Mouse (Mus musculus) liver (tissue): Measurements from ENCODE around the gene Rps21.

Experiments used
- DNase-seq: peaks from one replicate; pipeline ENCODE4 v3.0.0-alpha.2; 2020; ENCODE audit warnings: mixed read lengths

The Rps21 gene

DNA sequence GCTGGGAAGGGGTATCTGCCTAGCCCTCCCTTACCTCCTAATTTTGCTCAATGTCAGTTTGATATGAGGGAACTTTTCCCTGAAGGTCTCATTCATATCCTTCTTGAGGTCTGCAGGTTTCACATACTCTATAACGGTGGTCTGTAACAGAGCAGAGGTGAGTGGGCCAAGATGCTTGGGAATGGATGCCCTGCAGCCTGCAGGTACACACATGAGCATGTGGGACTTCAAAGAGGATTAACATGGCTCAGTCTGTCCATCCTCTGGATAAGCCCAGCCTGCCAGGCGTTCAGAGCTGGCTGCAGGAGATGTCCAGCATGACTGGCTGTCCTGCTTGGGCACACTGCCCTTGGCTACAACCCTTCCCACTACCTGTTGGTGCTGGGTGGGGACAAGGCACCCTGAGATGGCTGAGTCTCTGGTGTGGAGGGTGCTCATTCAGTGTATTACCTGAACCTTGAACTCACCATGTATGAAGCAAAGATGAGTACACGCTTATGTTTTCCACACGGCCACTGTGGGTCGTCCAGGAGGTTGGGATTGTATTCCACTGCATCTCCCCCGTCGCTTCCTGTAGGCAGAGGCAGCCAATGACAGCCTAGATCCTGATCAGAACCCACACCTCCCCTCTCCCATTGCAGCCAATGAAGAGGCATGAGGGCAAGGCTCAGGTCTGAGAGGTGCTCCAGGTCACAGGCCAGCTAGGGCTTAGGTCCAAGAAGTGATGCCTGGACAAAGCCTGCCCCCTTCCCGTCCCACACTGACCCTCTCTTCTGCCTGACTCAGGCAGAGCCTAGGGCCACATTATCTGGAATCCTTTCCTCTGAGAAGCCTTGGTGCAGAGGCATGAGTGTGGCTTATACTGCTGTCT is 3.7 kb downstream of the Rps21 start:
- DNase-seq = no peak

DNA sequence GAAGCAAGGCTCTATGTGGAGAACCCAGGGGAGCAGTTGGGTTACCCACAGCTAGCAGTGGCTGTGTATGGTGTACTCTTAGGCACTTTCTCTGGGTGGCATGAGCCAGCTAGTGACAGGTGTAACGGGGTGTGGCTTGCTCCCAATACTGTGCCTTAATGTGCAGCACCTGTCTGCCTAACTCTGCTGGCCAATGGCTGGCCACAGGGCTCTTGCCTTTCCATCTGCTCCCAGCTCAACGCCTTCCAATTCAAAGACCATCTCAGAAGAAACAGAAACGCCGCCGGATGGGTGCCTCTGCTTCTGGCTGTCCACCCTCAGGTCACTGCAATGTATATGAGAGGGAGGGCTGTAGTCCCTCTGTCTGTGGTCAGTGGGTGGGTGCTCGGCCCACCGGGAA is 4.7 kb downstream of the Rps21 start:
- DNase-seq = no peak

DNA sequence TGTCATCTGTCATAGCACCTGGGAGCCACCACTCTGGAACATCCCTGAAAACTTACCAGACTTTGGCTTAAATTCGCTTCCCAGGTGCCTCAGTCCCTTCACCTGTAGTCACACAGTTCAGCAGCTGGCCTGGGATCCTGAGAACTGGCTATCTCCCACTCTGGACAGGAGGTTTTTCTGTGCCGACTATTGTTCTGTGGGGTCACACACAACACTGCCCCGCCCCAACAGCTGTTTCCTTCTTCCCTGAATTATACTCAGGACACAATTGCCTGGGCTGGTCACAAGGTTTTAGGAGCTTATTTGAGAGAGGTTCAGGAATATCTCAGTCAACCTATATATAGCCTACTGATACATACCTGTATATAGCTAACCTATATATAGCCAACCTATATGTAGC is 5.3 kb downstream of the Rps21 start:
- DNase-seq = no peak

DNA sequence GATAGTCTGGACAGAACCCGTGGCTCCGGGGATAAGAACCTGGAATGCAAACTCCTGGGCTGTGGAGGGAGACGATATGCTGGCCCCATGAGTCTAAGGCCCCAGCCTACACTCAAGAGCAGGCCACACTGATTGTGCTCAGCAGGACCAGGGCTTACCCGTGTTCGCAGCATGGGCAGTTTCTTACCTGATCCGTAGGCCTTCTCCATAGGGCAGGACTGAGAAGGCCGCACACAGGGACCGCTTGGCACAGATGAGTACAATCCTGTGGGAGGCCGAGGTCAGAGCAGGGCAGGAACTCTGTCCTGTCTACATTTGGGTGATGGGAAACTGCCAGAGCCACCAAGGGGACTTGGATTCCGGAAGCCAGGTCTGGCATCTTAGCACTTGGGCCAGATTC is 5.7 kb downstream of the Rps21 start:
- DNase-seq = no peak

DNA sequence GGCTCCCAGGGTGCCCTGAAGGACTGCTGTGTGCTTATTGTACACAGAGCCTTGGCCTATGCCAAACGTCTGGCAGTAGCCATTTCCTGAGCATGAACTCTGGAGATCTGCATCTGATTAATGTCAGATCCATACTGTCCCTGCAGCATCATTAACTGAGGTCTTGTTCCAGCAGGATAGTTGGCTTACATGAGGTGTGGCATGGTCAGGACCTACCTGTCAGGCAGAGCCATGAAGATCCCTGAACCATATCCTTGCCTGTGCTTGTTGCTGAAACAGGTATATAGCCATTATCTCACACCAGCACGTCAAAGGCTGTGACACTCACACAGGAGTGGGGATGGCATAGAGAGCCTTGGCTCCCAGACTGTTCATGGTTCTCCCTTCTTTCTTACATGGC is 10.8 kb downstream of the Rps21 start:
- DNase-seq = no peak

DNA sequence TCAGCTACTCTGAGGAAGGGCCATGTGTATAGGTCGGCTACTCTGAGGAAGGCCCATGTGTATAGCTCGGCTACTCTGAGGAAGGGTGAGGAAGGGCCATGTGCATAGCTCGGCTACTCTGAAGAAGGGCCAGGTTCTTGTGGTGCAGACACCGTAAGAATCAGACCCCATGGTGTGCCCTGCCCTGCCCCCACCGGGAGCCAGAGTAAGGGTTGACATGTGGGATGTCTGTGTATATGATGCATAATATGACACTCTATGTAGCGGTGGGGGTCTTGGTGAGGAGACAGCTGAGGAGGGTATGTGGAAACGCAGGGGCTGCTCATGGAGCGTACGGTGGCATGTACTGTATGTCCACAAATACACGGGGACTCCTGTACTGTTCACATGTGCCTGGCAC is 12.2 kb downstream of the Rps21 start:
- DNase-seq = no peak

DNA sequence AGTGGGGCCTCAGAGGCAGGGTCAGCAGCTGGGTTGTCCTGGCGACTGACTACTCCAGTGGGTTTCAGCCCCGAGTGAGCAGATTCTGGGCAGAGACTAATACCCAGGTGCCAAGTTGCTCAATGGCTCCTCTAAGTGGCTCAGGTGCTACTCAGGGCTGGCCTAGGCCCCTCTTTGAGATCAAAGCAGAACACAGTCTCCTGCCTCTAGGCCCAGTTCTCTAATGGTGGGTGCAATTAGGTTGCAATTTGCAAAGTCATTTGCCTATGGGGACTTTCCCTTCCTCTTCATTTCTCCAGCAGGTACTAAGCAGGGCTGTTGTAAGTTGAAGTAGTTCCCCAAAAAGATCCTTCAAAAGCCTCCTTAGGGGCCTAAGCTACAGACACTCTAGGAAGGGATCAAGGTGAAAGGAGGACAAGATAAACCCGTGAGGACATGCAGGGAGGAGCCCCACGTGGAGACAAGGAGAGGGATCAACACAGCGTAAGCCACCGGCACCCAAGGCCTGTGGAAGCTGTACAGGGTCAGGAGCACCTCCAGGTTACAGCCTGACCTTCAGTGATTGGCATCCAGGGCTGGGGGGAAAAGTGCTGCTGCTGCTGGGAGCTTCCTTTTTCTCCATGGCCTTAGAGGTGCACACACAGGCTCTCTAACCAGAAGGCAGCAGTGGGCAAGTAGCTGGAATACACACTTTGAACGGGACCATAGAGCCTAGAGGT is 13.5 kb downstream of the Rps21 start:
- DNase-seq = no peak

DNA sequence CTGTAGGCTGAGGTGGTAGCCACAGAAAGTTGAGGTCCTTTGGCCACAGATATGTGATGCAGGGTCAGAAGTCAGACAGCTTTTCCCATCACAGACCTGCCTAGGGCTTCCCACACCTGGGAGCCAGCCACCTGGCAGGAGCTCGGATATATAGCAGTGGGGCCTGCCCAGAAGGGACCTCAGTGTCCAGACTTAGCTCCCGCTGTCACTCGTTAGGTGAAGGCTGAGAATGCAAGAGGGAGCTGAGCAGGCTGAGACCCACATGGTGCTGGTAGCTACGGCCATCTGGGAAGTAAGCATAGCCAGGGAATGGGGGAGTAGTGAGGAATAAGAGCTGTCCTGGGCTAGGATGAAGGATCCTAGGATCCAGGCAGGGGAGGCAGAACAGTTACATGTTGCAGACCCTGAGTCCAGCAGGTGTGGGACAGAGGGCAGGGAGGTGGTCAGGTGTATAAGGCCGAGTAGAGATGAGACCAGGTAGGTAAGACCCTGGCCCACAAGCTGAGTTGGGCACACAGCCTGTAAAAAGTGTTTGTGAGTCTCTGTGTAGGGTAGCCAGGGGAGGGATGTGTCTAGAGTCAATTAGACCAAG is 14.7 kb downstream of the Rps21 start:
- no peak for DNase-seq

DNA sequence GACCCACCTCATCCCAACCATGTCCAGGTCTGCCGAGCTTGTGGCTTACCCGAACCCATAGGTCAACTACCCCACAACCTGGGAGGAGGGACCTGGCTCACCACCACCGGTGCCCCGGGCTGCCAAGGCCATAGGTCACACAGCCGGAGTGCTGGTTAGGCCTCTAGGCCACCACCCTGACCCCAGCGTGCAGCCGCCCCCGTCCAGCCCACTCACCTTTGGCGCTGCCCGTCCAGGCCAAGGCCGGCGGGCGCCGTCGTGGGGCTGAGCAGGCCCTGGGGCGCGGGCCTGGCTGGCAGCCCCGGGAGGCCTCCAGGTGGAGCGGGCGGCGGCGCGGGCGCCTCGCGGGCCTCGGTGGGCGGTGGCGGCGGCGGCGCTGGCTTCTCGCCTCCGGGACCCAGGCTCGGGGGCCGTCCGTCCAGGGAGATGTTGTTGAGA is 15.7 kb downstream of the Rps21 start:
- DNase-seq = no peak

DNA sequence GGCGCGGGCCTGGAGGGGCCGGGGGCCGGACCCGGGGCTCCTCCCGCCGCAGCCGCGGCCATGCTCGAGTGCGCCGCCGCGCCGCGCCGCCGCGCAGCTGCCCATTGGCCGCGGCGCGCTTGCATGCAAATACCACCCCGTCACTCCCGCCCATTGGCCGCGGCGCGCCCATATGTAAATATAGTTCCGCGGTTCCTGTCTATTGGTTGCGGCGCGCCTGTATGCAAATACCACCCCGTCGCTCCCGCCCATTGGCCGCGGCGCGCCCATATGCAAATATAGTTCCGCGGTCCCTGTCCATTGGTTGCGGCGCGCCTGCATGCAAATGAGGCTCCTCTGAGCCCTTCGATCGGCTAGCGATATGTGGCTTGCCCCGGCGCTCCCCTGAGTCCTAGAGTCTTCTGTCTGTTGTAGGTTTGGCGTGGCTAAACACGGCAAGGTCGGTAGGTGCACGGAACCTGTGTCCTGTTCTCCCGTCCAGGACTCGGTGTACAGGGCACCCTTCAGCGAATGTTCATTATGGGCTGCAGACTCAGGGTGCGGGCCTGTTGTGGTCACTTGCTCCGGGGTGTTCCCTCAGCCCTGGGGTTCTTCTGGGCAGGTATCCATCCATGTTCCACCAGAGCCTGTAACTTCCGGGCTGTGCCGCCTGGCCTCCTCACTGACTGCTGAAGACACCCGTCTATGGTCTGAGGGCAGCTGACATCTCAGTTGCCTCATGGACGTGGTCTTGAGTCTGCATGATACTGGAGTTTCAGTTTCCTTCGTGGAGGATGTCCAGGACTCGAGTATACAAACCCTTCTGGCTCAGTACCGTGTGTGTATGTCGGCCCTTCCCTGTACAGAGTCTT is 16.4 kb downstream of the Rps21 start, which contains the start of gene Cables2:
TSS of gene Cables2 (minus strand) at position 103 of the 851 bp plus-strand sequence.
- peak; percentile 98 for DNase-seq

DNA sequence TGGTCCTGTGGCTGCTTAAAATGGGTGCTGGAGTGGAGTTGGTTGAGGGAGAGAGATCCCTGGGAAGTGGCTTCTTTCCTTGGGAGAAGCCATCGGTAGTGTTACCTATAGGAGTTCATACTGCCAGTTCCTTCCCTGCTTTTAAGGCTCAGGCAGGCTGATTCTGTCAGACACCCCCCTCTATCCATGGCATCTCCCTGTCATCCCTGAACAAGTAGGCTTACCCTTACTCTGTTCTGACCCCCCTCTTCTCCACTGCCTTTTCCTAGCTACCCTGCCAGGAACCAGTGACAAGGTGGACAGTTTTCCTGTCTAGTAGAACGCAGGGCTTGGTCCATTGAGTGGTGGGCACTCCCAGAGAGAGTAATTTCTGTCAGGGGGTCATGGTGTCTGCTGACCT is 17.3 kb downstream of the Rps21 start:
- no peak for DNase-seq

DNA sequence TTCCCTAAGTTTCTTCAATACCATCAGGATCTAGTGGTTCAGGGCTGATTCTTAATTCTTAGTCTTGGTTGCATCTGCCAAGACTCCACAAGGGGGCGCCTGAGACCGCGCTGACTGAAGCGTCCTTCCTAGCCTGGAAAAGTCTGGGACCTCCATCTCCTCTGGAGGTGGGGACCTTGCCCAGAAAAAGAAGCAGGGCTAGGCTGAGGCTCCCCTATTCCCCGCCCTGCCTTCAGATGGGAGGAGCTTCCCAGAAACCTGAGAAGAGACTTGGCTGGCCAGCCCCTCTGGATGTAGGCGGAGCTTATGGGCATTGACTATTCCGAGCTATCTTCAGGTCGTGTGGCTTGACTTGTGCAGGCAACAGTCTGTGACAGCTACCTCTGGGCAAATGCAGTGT is 18.7 kb downstream of the Rps21 start:
- DNase-seq = peak; percentile 81

DNA sequence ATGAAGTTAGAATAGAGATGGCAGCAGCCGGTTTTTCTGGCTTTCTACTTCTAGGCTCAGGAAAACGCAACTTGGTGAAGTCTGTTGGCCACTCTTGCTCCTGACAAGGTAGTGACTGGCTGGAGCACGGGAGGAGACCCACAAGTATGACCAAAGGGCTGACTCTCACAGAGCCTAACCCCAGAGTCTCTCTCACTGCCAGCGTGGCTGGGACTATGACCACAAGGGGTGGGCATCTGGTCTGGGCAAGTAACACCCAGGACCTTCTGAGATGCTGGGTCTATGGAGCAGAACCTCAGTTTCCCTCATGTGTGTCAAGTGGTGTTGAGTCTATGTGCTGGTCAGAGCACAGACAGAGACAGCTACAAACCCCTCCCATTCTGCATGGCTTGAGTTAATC is 19.2 kb downstream of the Rps21 start:
- no peak for DNase-seq

DNA sequence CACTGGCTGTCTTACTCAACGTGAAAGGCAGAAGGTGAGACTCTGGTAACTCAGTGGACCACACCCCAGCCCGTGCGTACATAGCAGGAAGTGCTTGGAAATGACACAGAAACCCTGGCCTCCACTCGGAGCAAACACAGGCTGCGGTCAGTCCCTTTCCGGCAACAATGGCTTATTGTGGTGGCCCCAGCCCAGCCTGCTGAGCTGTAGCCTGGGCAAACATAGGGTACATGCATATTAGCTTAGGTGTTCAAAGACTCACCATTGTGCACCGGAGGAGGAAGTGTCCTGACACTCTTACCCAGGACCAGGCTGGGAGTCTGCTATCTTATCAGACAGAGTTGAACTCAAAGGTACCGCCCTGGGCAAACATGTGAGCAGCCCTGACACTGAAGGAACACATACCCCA is 19.7 kb downstream of the Rps21 start:
- peak; percentile 42 for DNase-seq

DNA sequence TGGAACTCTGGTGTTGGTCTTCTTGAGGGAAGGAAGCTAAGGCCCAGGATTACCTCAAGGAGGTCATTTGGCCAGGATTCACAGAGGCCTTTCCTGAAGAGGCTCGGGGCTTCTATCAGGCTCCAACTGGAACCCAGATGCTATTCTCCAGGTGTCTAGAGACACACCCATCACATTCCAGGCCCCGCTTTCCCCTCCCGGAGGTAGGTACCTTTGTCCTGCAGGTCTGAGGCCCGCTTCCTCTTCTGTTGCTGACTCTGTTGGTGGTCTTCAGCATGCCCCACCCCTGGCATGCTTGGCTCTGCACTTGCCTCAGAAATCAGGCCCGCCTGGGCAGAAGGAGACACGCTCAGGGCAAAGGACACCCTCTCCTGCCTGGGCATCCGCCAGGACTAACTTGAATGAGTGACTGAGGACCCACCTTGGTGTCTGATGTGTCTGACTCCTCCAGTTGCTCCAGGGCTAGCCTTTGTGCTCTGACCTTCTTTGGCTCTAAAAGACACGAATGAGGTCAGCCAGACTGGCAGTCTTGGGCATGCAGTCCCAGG is 20.7 kb downstream of the Rps21 start:
- DNase-seq = no peak

DNA sequence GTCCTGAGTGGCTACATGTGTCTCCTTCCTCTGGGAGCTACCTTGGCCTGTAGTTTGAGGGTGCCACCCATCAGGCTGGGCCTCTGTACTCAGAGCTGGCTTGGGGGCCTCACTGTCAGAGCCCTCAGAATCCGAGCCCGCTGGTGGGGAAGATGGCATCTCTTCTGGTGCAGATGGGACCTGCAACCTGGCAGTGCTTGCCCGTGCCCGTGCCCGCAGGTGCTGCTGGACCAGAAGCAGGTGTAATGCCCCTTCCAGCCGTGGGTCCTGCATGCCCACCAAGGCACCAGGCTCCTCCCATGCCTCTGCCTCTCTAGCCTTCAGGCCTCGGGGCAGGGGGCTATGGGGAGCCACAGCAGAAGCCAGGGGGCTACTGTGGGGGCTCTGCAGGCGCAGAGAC is 22.1 kb downstream of the Rps21 start:
- DNase-seq = no peak

DNA sequence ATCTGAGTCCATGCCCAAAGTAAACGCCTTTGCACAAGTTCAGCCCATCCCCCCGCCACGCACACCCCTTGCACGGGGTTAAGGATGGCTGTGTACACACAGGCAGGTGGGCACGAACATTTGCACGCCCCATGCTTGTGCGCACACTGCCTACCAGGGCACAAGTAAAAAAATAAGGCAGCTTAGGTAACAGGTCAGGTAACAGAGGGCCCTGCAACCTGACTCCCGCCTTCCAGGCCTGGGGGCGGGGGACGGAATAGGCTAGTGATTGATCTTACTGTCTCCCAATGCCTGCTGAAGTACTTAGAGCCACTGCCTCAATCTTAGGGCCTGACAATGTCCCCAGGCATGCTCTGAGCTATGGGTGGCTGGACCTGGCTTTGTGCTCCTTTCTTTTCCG is 31.8 kb downstream of the Rps21 start:
- no peak for DNase-seq

DNA sequence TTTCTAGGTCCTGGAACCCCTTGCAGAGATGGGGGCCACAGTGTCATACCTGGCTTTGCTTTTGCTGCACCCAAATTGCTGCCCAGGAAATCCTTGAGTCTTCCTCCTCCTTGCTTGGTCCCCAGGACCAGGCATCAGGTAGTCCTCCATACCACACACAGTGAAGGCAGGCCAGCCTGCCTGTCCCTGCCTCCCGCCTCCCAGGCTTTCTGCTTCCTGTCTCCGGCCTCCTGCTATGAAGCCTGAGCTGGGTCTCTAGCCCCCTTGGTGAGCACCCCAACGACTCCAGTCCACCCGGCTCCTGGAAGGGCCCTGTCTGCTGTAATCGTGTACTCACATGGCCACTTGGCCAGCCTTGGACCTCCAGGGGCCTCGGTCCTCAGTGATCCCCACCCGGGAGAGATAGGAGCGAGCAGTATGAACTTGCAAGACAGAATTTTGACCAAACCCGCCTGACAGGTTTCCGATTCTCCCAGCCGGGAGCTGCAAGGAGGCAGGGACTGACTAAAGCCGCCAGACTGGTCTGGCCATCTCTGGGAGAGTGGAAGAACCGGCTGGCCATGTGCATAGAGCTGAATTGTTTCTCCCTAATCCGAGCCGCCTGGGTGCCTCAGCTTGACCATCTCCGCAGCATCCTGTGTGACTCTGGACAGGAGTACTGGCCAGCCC is 32.4 kb downstream of the Rps21 start, which contains the start of gene Rbbp8nl:
TSS of gene Rbbp8nl (minus strand) at position 440 of the 669 bp plus-strand sequence.
- DNase-seq = no peak

DNA sequence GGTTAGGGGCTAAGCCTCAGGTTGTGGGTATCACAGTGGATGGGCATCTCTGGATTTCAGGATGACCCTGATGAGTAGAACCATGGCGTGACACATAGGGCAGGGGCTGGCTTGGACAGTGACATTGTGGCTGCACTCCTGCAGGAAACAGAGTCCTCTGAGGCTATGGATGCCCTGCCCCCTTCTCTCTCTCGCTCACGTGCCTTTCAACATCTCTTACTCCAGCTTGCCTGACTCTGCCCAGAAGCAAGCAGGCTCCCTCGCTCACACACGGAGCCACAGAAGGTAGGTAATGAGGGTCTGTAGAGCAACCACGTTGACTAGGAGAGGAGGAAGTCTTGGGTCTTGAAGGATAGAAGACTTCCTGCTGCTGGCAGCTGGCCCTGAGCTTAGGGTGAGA is 33.3 kb downstream of the Rps21 start:
- no peak for DNase-seq

DNA sequence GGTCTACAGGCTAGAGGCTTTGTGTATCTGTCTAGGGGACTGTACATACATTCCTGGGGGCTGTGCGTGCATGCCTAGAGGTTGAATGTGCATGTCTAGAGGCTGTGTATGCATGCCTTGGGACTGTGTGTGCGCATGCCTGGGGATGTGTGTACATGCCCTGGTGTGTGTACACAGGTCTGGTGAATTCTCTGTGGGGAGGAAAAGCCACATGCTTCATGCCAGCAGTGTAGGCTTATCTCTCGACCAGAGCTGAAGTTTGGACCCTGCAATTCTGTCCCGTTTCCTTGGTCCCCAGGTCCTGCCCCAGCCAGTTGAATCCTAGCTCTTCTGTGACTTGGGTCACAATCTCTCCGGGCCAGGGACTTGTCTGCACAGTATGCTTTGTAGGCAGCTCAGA is 34.4 kb downstream of the Rps21 start:
- no peak for DNase-seq

DNA sequence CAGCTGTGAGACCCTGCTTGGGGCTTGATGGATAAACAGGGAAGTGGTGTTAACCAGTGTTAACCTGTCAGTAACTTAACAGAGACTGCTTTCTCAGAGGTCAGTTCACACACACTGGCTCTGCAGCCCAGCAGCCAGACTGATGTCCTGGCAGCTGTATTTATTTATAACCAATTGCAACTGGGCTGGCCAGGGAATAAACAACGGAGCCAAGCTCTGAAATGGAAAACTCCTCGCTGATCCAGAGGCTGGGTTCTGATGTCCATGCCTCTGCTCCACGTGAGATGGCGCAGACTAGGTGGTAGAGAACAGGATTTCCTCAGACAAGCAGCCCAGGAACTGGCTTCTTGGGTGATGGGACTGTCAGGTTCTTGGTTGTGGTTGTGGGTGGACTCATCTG is 34.8 kb downstream of the Rps21 start:
- DNase-seq = no peak

DNA sequence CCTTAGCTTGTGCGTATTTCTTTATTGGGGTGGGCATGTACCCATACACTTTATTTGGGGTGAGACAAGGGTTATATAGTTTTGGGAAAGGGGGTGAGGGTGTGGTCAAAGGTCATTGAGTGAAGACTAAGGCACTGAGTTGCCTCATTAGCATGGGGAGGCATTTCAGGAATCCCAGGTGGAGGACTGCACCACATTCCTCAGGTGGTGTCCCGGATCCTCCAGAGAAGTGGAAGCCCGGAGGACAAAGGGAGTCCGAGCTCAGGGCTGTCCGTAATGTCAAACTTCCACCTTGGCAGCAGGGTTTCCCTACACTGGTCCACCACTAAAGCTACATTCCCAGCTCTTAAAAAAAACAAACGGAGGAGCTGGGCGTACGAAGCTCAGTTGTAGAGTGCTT is 35.7 kb downstream of the Rps21 start:
- DNase-seq = no peak
